Mouse (Mus musculus): Measurements from ENCODE around the gene Glra4. TPM values are rescaled to one million over a fixed set of nuclear protein-coding genes. Genes with fewer than 3 reads are reported as not detected.

Gene Glra4
- total and polyA plus RNA-seq, 3 experiments, result 0.13 TPM; not detected in 2

- Histone ChIP-seq H3K36me3 (ENCODE audit: control insufficient read depth in 1 of 2, insufficient read depth in 2 of 2, low read length in 2 of 2) (no peaks in the 10 kb centered on the region), H3K27me3 (ENCODE audit: control insufficient read depth in 1 of 2, insufficient read depth in 2 of 2, low read length in 2 of 2) (no peaks in the 10 kb centered on the region), H3K4me1 (ENCODE audit: control insufficient read depth in 1 of 2, insufficient read depth in 2 of 2, low read length in 2 of 2) (no peaks in the 10 kb centered on the region), H3K27ac (ENCODE audit: control insufficient read depth, low read depth, low read length) (no peak overlapping the region), H3K4me3 (ENCODE audit: control insufficient read depth in 1 of 2, insufficient read depth in 1 of 2, low read depth in 2 of 2, low read length in 2 of 2) (no peak overlapping the region), H3K9ac (ENCODE audit: control insufficient read depth, low read depth, low read length, poor library complexity, severe bottlenecking) (no peak overlapping the region), H3K79me2 (ENCODE audit: control insufficient read depth, insufficient read depth, low read length, poor library complexity) (no peaks in the 10 kb centered on the region), H3K9me3 (replicated peaks; ENCODE audit: insufficient read depth, low read length) (no peaks in the 10 kb centered on the region)
- TF ChIP-seq SMC3 (IDR thresholded peaks at IDR 0.05; ENCODE audit: low read depth, low read length) (peak; percentile 61), GABPA (IDR thresholded peaks at IDR 0.05; ENCODE audit: low read depth, low read length) (no peak), RAD21 (IDR thresholded peaks at IDR 0.05; ENCODE audit: low read depth, low read length) (peak; percentile 22), CTCF (IDR thresholded peaks at IDR 0.05 in 2 of 3, conservative IDR thresholded peaks at IDR 0.05 in 1 of 3; ENCODE audit: control insufficient read depth in 1 of 3, insufficient read depth in 1 of 3, low read depth in 2 of 3, low read length in 3 of 3, poor library complexity in 1 of 3, severe bottlenecking in 1 of 3) (peak; percentile 48 to 74 (median 60))
- peak; percentile 66 for DNase-seq (ENCODE audit: low read depth, low spot score)
Observed at GRCm38 (mm10) chrX:136761103-136762074, 18.6 kb downstream of the Glra4 start.

GRCm38 (mm10) chrX:136755464-136755863, 24.5 kb downstream of the Glra4 start:
- Histone ChIP-seq H3K27me3 (ENCODE audit: control insufficient read depth in 1 of 2, insufficient read depth in 2 of 2, low read length in 2 of 2) (no peaks in the 10 kb centered on the region), H3K9me3 (replicated peaks; ENCODE audit: insufficient read depth, low read length) (no peaks in the 10 kb centered on the region), H3K79me2 (ENCODE audit: control insufficient read depth, insufficient read depth, low read length, poor library complexity) (no peaks in the 10 kb centered on the region), H3K36me3 (ENCODE audit: control insufficient read depth in 1 of 2, insufficient read depth in 2 of 2, low read length in 2 of 2) (no peaks in the 10 kb centered on the region; a peak in 1 of 4 replicates), H3K4me3 (ENCODE audit: control insufficient read depth in 1 of 2, insufficient read depth in 1 of 2, low read depth in 2 of 2, low read length in 2 of 2) (no peak overlapping the region), H3K9ac (ENCODE audit: control insufficient read depth, low read depth, low read length, poor library complexity, severe bottlenecking) (no peak overlapping the region), H3K4me1 (ENCODE audit: control insufficient read depth in 1 of 2, insufficient read depth in 2 of 2, low read length in 2 of 2) (no peaks in the 10 kb centered on the region), H3K27ac (ENCODE audit: control insufficient read depth, low read depth, low read length) (no peak overlapping the region)
- TF ChIP-seq TAL1 (IDR thresholded peaks at IDR 0.05; ENCODE audit: low read length) (no peak), NRF1 (IDR thresholded peaks at IDR 0.05; ENCODE audit: insufficient read depth, low read depth, low read length, poor library complexity, severe bottlenecking) (no peak), JUND (IDR thresholded peaks at IDR 0.05; ENCODE audit: low read depth, low read length) (no peak), SMC3 (IDR thresholded peaks at IDR 0.05; ENCODE audit: low read depth, low read length) (no peak), MAFK (IDR thresholded peaks at IDR 0.05; ENCODE audit: borderline replicate concordance, low read depth, low read length) (no peak), USF1 (IDR thresholded peaks at IDR 0.05; ENCODE audit: low read depth, low read length) (no peak), POLR2AphosphoS2 (IDR thresholded peaks at IDR 0.05; ENCODE audit: low read length) (no peak), E2F4 (IDR thresholded peaks at IDR 0.05; ENCODE audit: borderline replicate concordance, low read depth, low read length) (no peak), ZC3H11A (IDR thresholded peaks at IDR 0.05; ENCODE audit: low read depth, low read length) (no peak)
- no peak for DNase-seq (ENCODE audit: low read depth, low spot score)

- peaks cover 0 to 5% of the 10 kb centered on the region in 2 experiments; a peak in 2 of 4 replicates for H3K36me3 ChIP-seq (ENCODE audit: control insufficient read depth in 1 of 2, insufficient read depth in 2 of 2, low read length in 2 of 2)
Observed at GRCm38 (mm10) chrX:136749329-136749728, 30.6 kb downstream of the Glra4 start.

More at GRCm38 (mm10) chrX:136749329-136749728, 30.6 kb downstream of the Glra4 start:
- no peak overlapping the region for H3K4me3 ChIP-seq (ENCODE audit: control insufficient read depth in 1 of 2, insufficient read depth in 1 of 2, low read depth in 2 of 2, low read length in 2 of 2)
- H3K9ac ChIP-seq (ENCODE audit: control insufficient read depth, low read depth, low read length, poor library complexity, severe bottlenecking), result no peak overlapping the region
- no peaks in the 10 kb centered on the region for H3K27me3 ChIP-seq (ENCODE audit: control insufficient read depth in 1 of 2, insufficient read depth in 2 of 2, low read length in 2 of 2)
- TF ChIP-seq POLR2AphosphoS2 (IDR thresholded peaks at IDR 0.05; ENCODE audit: low read length), result no peak
- no peak for TF ChIP-seq NELFE (IDR thresholded peaks at IDR 0.05; ENCODE audit: low read depth, low read length)
- no peak for TF ChIP-seq MAFK (IDR thresholded peaks at IDR 0.05; ENCODE audit: borderline replicate concordance, low read depth, low read length)
- TF ChIP-seq SIN3A (IDR thresholded peaks at IDR 0.05; ENCODE audit: low read length), result no peak
- H3K9me3 ChIP-seq (replicated peaks; ENCODE audit: insufficient read depth, low read length), result no peaks in the 10 kb centered on the region
- H3K79me2 ChIP-seq (ENCODE audit: control insufficient read depth, insufficient read depth, low read length, poor library complexity), result no peaks in the 10 kb centered on the region
- H3K4me1 ChIP-seq (ENCODE audit: control insufficient read depth in 1 of 2, insufficient read depth in 2 of 2, low read length in 2 of 2), result no peaks in the 10 kb centered on the region
- DNase-seq (ENCODE audit: low read depth, low spot score), result no peak
- H3K27ac ChIP-seq (ENCODE audit: control insufficient read depth, low read depth, low read length), result no peak overlapping the region

Measured in MEL (cell line).